Mouse (Mus musculus) liver, postnatal 0 days (tissue): ENCODE results near the gene Nol3.

Experiments used
- CTCF ChIP-seq: sonication (generic); IDR thresholded peaks from 2 replicates; pipeline ENCODE4 v1.5.1; 2016; ENCODE audit warnings: antibody characterized with exemption, low read depth
- EP300 ChIP-seq: IDR thresholded peaks from 2 replicates; pipeline ENCODE4 v1.6.1; 2016; ENCODE audit warnings: antibody characterized with exemption, low read depth, mild to moderate bottlenecking

GRCm38 (mm10) chr8:105295895-105296573, 20.1 kb downstream of the Nol3 start, which contains the start of gene Exoc3l:
- TF ChIP-seq CTCF (no peak), EP300 (no peak)
